Mouse (Mus musculus) MEL (cell line): ENCODE data around the gene Evc. TPM values are rescaled to one million over a fixed set of nuclear protein-coding genes. Genes with fewer than 3 reads are reported as not detected.

Source experiments
- DNase-seq: peaks from one replicate; pipeline ENCODE4 v3.0.0; 2011; ENCODE audit warnings: low read depth, low spot score
- H3K27ac ChIP-seq: 2 replicates; pipeline ENCODE4 v1.5.1; 2012; ENCODE audit warnings: low read depth, mild to moderate bottlenecking, control low read depth, low read length, moderate library complexity; ENCODE audit not compliant: control insufficient read depth
- H3K27me3 ChIP-seq, 2 experiments: fragments of 150-350 bp in 1 of 2; sonication (generic) in 1 of 2; 2 replicates each; pipeline ENCODE4 v1.6.1; 2012; ENCODE audit warnings: low read length in 2 of 2, mild to moderate bottlenecking in 2 of 2, improper control_type of control experiment in 1 of 2, moderate library complexity in 1 of 2; ENCODE audit not compliant: insufficient read depth in 2 of 2, control insufficient read depth in 1 of 2
- H3K36me3 ChIP-seq, 2 experiments: 2 replicates each; pipeline ENCODE4 v1.6.1; 2012 to 2014; ENCODE audit warnings: low read length in 2 of 2, improper control_type of control experiment in 1 of 2, inconsistent platforms in 1 of 2, mild to moderate bottlenecking in 1 of 2; ENCODE audit not compliant: insufficient read depth in 2 of 2, control insufficient read depth in 1 of 2
- H3K4me1 ChIP-seq, 2 experiments: fragments of 150-350 bp in 1 of 2; sonication (generic) in 1 of 2; 2 replicates each; pipeline ENCODE4 v1.6.1; 2012; ENCODE audit warnings: low read length in 2 of 2, improper control_type of control experiment in 1 of 2, mild to moderate bottlenecking in 1 of 2; ENCODE audit not compliant: insufficient read depth in 2 of 2, control insufficient read depth in 1 of 2
- H3K4me3 ChIP-seq, 2 experiments: fragments of 150-350 bp in 1 of 2; sonication (generic) in 1 of 2; 2 replicates each; pipeline ENCODE4 v1.5.1; 2012; ENCODE audit warnings: low read depth in 2 of 2, low read length in 2 of 2, mild to moderate bottlenecking in 2 of 2, moderate library complexity in 2 of 2, control low read depth in 1 of 2, improper control_type of control experiment in 1 of 2; ENCODE audit not compliant: control insufficient read depth in 1 of 2, insufficient read depth in 1 of 2
- H3K79me2 ChIP-seq: 2 replicates; pipeline ENCODE4 v1.6.1; 2012; ENCODE audit warnings: mild to moderate bottlenecking, low read length, moderate library complexity; ENCODE audit not compliant: control insufficient read depth, poor library complexity, insufficient read depth
- H3K9ac ChIP-seq: 2 replicates; pipeline ENCODE4 v1.6.1; 2012; ENCODE audit warnings: low read depth, mild to moderate bottlenecking, control low read depth, low read length, moderate library complexity; ENCODE audit not compliant: control insufficient read depth, poor library complexity, severe bottlenecking
- H3K9me3 ChIP-seq: fragments of 150-350 bp; sonication (generic); replicated peaks from 2 replicates; pipeline ENCODE4 v1.6.1; 2012; ENCODE audit warnings: mild to moderate bottlenecking, low read length, improper control_type of control experiment, moderate library complexity; ENCODE audit not compliant: insufficient read depth
- CHD1 ChIP-seq: IDR thresholded peaks from 2 replicates; pipeline ENCODE4 v1.6.1; 2012; ENCODE audit warnings: low read depth, mild to moderate bottlenecking, inconsistent platforms, low read length, improper control_type of control experiment
- CHD2 ChIP-seq: IDR thresholded peaks from 2 replicates; pipeline ENCODE4 v1.6.1; 2011; ENCODE audit warnings: low read length, improper control_type of control experiment
- CTCF ChIP-seq, 3 experiments: IDR thresholded peaks in 2 of 3; conservative IDR thresholded peaks in 1 of 3; 2 replicates each; pipeline ENCODE4 v1.5.1; 2011 to 2012; ENCODE audit warnings: low read length in 3 of 3, low read depth in 2 of 3, mild to moderate bottlenecking in 2 of 3, improper control_type of control experiment in 1 of 3, inconsistent platforms in 1 of 3, mixed read lengths in 1 of 3, moderate library complexity in 1 of 3; ENCODE audit not compliant: control insufficient read depth in 1 of 3, insufficient read depth in 1 of 3, poor library complexity in 1 of 3, severe bottlenecking in 1 of 3
- E2F4 ChIP-seq: IDR thresholded peaks from 2 replicates; pipeline ENCODE4 v1.6.1; 2011; ENCODE audit warnings: low read depth, low read length, improper control_type of control experiment, borderline replicate concordance
- ELF1 ChIP-seq: IDR thresholded peaks from 2 replicates; pipeline ENCODE4 v1.6.1; 2014; ENCODE audit warnings: low read depth, mild to moderate bottlenecking, inconsistent platforms, low read length, improper control_type of control experiment, moderate library complexity
- EP300 ChIP-seq, 2 experiments: IDR thresholded peaks; 2 replicates each; pipeline ENCODE4 v1.6.1; 2011; ENCODE audit warnings: improper control_type of control experiment in 2 of 2, low read length in 2 of 2, low read depth in 1 of 2, mild to moderate bottlenecking in 1 of 2
- HCFC1 ChIP-seq: IDR thresholded peaks from 2 replicates; pipeline ENCODE4 v1.6.1; 2012; ENCODE audit warnings: low read depth, mild to moderate bottlenecking, inconsistent platforms, low read length, improper control_type of control experiment, moderate library complexity
- JUND ChIP-seq: IDR thresholded peaks from 2 replicates; pipeline ENCODE4 v1.6.1; 2011; ENCODE audit warnings: low read depth, mild to moderate bottlenecking, improper control_type of control experiment, low read length
- KAT2A ChIP-seq: conservative IDR thresholded peaks from 2 replicates; pipeline ENCODE4 v1.6.1; 2012; ENCODE audit warnings: low read depth, low read length, improper control_type of control experiment, inconsistent platforms
- MAFK ChIP-seq: IDR thresholded peaks from 2 replicates; pipeline ENCODE4 v1.6.1; 2011; ENCODE audit warnings: low read depth, mild to moderate bottlenecking, low read length, improper control_type of control experiment, borderline replicate concordance
- MAX ChIP-seq: IDR thresholded peaks from 2 replicates; pipeline ENCODE4 v1.6.1; 2011; ENCODE audit warnings: low read length, improper control_type of control experiment
- MAZ ChIP-seq: IDR thresholded peaks from 2 replicates; pipeline ENCODE4 v1.6.1; 2012; ENCODE audit warnings: low read depth, mild to moderate bottlenecking, inconsistent platforms, low read length, improper control_type of control experiment
- MXI1 ChIP-seq: IDR thresholded peaks from 2 replicates; pipeline ENCODE4 v1.6.1; 2011; ENCODE audit warnings: mild to moderate bottlenecking, low read depth, low read length, improper control_type of control experiment
- MYB ChIP-seq: IDR thresholded peaks from 2 replicates; pipeline ENCODE4 v1.6.1; 2011; ENCODE audit warnings: mild to moderate bottlenecking, low read depth, low read length, improper control_type of control experiment
- POLR2A ChIP-seq, 2 experiments: IDR thresholded peaks; 2 replicates each; pipeline ENCODE4 v1.6.1; 2011 to 2012; ENCODE audit warnings: low read length in 2 of 2, mild to moderate bottlenecking in 2 of 2, control low read depth in 1 of 2, improper control_type of control experiment in 1 of 2, low read depth in 1 of 2, moderate library complexity in 1 of 2; ENCODE audit not compliant: control insufficient read depth in 1 of 2, insufficient read depth in 1 of 2, poor library complexity in 1 of 2
- POLR2AphosphoS2 ChIP-seq: IDR thresholded peaks from 2 replicates; pipeline ENCODE4 v1.6.1; 2011; ENCODE audit warnings: low read length, improper control_type of control experiment
- POLR2AphosphoS5 ChIP-seq: IDR thresholded peaks from 2 replicates; pipeline ENCODE4 v1.6.1; 2012; ENCODE audit warnings: low read depth, borderline replicate concordance, mild to moderate bottlenecking, inconsistent platforms, low read length, moderate library complexity, mixed read lengths
- RCOR1 ChIP-seq: IDR thresholded peaks from 2 replicates; pipeline ENCODE4 v1.6.1; 2012; ENCODE audit warnings: low read depth, mild to moderate bottlenecking, inconsistent platforms, low read length, improper control_type of control experiment
- SIN3A ChIP-seq: IDR thresholded peaks from 2 replicates; pipeline ENCODE4 v1.6.1; 2012; ENCODE audit warnings: low read length, improper control_type of control experiment, inconsistent platforms
- TAL1 ChIP-seq: IDR thresholded peaks from 2 replicates; pipeline ENCODE4 v1.6.1; 2012; ENCODE audit warnings: mild to moderate bottlenecking, inconsistent platforms, low read length, moderate library complexity, mixed read lengths
- TCF12 ChIP-seq: IDR thresholded peaks from 2 replicates; pipeline ENCODE4 v1.6.1; 2014; ENCODE audit warnings: low read depth, mild to moderate bottlenecking, inconsistent platforms, low read length, improper control_type of control experiment, moderate library complexity
- UBTF ChIP-seq: IDR thresholded peaks from 2 replicates; pipeline ENCODE4 v1.6.1; 2012; ENCODE audit warnings: low read depth, mild to moderate bottlenecking, inconsistent platforms, low read length, improper control_type of control experiment, moderate library complexity, borderline replicate concordance; ENCODE audit not compliant: insufficient read depth
- ZMIZ1 ChIP-seq: IDR thresholded peaks from 2 replicates; pipeline ENCODE4 v1.6.1; 2012; ENCODE audit warnings: low read depth, mild to moderate bottlenecking, inconsistent platforms, low read length, improper control_type of control experiment, moderate library complexity
- ZNF384 ChIP-seq: IDR thresholded peaks from 2 replicates; pipeline ENCODE4 v1.6.1; 2012; ENCODE audit warnings: low read depth, mild to moderate bottlenecking, inconsistent platforms, low read length, improper control_type of control experiment
- polyA plus RNA-seq, 2 experiments: library from polyadenylated mRNA; stranded (reverse) in 1 of 2; unstranded in 1 of 2; fragments of >175 nt in 1 of 2; fragments of >200 nt in 1 of 2; gene quantifications; 2 replicates each; pipeline versions ENCODE4 v1.2.1 to v1.2.4; 2012; ENCODE audit warnings: low replicate concordance in 2 of 2, low read depth in 1 of 2; ENCODE audit not compliant: insufficient read length in 2 of 2, insufficient read depth in 1 of 2, missing spikeins in 1 of 2
- total RNA-seq: library from RNA; depleted of rRNA; stranded (reverse); fragments of 300-350 nt; gene quantifications from 2 replicates; pipeline ENCODE4 v1.2.3, GENCODE M21; 2012

The Evc gene
- total and polyA plus RNA-seq, 3 experiments: not detected

DNA sequence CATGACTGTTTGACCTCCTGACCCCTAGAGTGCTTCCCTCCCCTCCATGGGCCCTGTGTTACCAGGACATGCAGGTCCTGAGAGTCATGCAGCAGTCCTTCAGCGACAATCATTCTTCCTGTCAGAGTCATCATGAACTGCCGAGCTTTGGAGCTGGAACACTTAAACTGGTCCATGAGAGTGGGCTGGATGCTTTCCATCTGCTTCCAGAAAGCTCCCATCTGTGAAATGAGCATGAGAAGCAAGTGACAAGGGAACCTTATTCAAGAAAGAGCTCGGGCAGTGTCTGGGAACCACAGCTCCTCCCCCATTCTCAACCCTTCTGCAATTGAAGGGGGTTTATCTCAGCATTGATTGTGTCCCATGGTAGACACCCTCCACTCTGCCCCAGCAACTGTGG is 16.5 kb downstream of the Evc start:
- Histone ChIP-seq H3K79me2 (no peaks in the 10 kb centered on the region), H3K27me3 (no peaks in the 10 kb centered on the region), H3K36me3 (no peaks in the 10 kb centered on the region), H3K4me1 (no peaks in the 10 kb centered on the region), H3K9me3 (no peaks in the 10 kb centered on the region), H3K27ac (no peak overlapping the region), H3K9ac (no peak overlapping the region), H3K4me3 (no peak overlapping the region)
- no peak for TF ChIP-seq MAZ
- no peak for TF ChIP-seq TCF12
- TF ChIP-seq E2F4: no peak
- TF ChIP-seq KAT2A: no peak
- TF ChIP-seq HCFC1: no peak
- TF ChIP-seq POLR2AphosphoS2: no peak
- no peak for TF ChIP-seq TAL1
- TF ChIP-seq MAFK: no peak
- TF ChIP-seq MYB: no peak
- TF ChIP-seq EP300 (IDR thresholded peaks at IDR 0.05; ENCODE audit: low read depth in 1 of 2, low read length in 2 of 2): no peak
- TF ChIP-seq SIN3A: no peak
- no peak for TF ChIP-seq JUND
- no peak for DNase-seq

DNA sequence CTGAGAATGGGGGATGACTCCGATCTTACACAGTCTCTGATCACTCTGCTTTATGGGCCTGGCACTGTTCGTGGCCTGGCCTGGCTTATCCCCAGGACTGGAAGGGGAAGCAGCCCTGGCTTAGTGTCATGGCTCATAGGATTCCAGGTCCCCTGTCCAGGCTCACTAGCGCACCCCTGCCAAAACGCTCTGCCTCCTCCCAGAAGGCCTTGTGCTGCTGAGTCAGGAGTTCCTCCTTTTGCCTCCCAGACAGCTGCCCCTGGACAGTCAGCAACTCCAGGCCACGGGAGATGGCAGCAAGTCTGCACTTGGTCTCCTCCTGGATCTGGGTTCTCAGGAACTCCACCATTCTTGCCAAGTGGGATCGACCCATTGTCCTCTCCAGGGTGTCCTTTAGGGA is 18.0 kb downstream of the Evc start:
- H3K9me3 ChIP-seq: no peaks in the 10 kb centered on the region
- no peaks in the 10 kb centered on the region for H3K27me3 ChIP-seq
- no peak overlapping the region for H3K4me3 ChIP-seq
- no peak overlapping the region for H3K9ac ChIP-seq
- no peak for TF ChIP-seq E2F4
- TF ChIP-seq HCFC1: no peak
- no peak for TF ChIP-seq RCOR1
- H3K79me2 ChIP-seq: no peaks in the 10 kb centered on the region
- no peak for DNase-seq
- no peaks in the 10 kb centered on the region for H3K36me3 ChIP-seq
- no peaks in the 10 kb centered on the region for H3K4me1 ChIP-seq
- no peak overlapping the region for H3K27ac ChIP-seq

DNA sequence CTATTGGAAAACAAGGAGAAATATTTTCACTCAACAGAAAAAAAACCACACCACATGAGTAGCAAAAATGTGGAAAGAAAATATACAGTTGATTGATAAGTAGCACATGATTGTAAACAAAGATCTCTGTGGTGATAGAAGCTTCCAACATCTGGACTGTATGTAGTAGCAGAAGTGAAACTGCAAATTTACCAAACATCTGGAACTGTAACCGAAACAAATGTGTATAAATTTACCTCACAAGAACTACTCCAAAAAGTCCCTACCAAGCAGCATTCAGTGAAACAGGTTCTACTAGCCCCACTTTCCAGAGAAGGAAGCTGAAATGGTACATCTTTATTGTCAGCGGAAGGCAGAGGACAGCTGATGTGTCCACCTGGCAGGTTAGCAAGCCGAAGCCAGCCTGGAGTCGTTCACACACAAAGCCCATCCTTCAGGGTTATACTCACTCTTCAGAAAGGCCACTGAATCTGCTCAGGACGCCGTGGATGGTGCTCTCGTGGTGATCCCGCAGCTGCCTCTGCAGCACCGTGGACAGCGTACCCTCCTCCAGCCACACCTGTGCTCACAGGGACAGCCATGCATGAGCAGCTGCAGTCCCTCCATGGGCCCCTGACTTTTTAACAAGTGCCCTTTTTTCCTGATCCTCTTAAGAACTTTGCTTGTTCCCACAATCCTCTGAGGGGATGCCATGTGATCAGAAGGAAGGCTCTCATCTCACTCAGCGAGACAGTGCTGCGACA is 23.5 kb downstream of the Evc start:
- no peaks in the 10 kb centered on the region for H3K9me3 ChIP-seq
- H3K4me3 ChIP-seq: no peak overlapping the region
- no peak for DNase-seq
- TF ChIP-seq CHD2 (no peak), MAX (no peak), SIN3A (no peak), TAL1 (no peak), MYB (no peak), MXI1 (no peak), CHD1 (no peak), ZNF384 (no peak), CTCF (IDR thresholded peaks at IDR 0.05 in 2 of 3, conservative IDR thresholded peaks at IDR 0.05 in 1 of 3; ENCODE audit: control insufficient read depth in 1 of 3, insufficient read depth in 1 of 3, low read depth in 2 of 3, low read length in 3 of 3, poor library complexity in 1 of 3, severe bottlenecking in 1 of 3) (no peak), TCF12 (no peak), POLR2A (IDR thresholded peaks at IDR 0.05; ENCODE audit: control insufficient read depth in 1 of 2, insufficient read depth in 1 of 2, low read depth in 1 of 2, low read length in 2 of 2, poor library complexity in 1 of 2) (no peak), ZMIZ1 (no peak), UBTF (no peak), ELF1 (no peak), MAZ (no peak), MAFK (no peak), POLR2AphosphoS2 (no peak), EP300 (IDR thresholded peaks at IDR 0.05; ENCODE audit: low read depth in 1 of 2, low read length in 2 of 2) (no peak), POLR2AphosphoS5 (no peak), KAT2A (no peak)
- no peak overlapping the region for H3K9ac ChIP-seq
- no peaks in the 10 kb centered on the region for H3K79me2 ChIP-seq
- H3K4me1 ChIP-seq: no peaks in the 10 kb centered on the region
- no peaks in the 10 kb centered on the region for H3K36me3 ChIP-seq
- no peaks in the 10 kb centered on the region for H3K27me3 ChIP-seq
- H3K27ac ChIP-seq: no peak overlapping the region
